Mouse (Mus musculus) ES-Bruce4 (cell line): ENCODE data around the gene Rinl.

ENCODE experiments used
- CTCF ChIP-seq: IDR thresholded peaks from one replicate; pipeline ENCODE4 v1.8.1; 2011; ENCODE audit warnings: low read depth, low read length
- POLR2A ChIP-seq: IDR thresholded peaks from one replicate; pipeline ENCODE4 v1.8.1; 2011; ENCODE audit warnings: low read length; ENCODE audit not compliant: insufficient read depth

- TF ChIP-seq CTCF (no peak), POLR2A (no peak)
These were observed 22.4 kb upstream of the Rinl start, which contains the start of gene Sirt2 for GRCm38 (mm10) chr7:28766173-28766879.
